8 mouse cellular contexts compared by ENCODE assay signal in the genomic region with DNA sequence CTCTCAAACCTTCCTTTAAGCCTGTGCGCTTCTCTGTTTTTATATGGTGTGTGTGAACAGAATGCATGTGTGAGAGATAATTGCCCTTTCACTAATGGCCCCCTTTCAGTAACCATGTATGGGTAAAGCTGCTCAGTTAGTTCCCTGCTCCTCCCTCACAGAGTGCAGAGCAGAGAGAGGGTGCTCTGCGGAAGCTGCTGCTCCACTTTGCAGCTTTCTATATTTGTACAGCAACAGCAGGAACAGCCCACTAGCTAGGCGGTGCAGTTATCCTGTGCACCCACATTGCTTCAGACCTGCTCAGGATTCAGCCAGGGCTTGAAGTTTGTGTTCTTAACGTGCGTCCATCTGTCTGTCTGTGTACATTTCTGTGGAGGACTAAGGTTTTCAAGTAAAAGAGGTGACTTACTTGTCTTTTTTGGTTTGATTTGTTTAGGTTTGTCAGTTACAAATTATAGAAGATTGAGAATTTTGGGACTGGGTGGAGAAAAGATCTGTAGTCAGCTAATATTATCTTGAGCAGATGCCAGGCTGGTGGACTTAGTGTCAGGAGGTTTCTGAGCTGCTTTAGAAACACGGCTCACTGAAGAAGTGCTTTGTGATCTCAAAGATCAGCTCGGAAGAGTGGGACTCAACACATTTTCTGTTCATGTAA. TPM values are rescaled to one million over a fixed set of nuclear protein-coding genes. Genes with fewer than 3 reads are reported as not detected.
DNase-seq lines count a peak whose midpoint lies in the region; ATAC-seq lines count a peak whose summit lies in the region.

No protein-coding gene starts in this region.

- H3K4me1 ChIP-seq in megakaryocyte, embryonic 14.5 days = peaks cover 66% of the 10 kb centered on the region

- H3K9me3 ChIP-seq in megakaryocyte, embryonic 14.5 days = no peaks in the 10 kb centered on the region

- H3K4me3 ChIP-seq in megakaryocyte, embryonic 14.5 days (replicated peaks) = peak overlapping the region; percentile 64

- no peak for ATAC-seq in megakaryocyte, adult 5-6 weeks (ENCODE audit: poor library complexity, severe bottlenecking)

- peak; percentile 68 for DNase-seq in cerebellum, adult 9-11 months
- peak; percentile 54 to 58 for DNase-seq in heart, adult 18-20 months
- DNase-seq in layer of hippocampus, adult 9-11 months = peak; percentile 92
- DNase-seq in lung, postnatal 10 days = peak; percentile 12
- DNase-seq in yolk sac, embryonic 10.5 days (ENCODE audit: low spot score) = no peak
- DNase-seq in thymus, postnatal 0 days (ENCODE audit: low spot score) = no peak

- peaks cover 8% of the 10 kb centered on the region for H3K36me3 ChIP-seq in megakaryocyte, embryonic 14.5 days (replicated peaks; ENCODE audit: low read length)

- no peaks in the 10 kb centered on the region for H3K27me3 ChIP-seq in megakaryocyte, embryonic 14.5 days (replicated peaks)

RNA-seq across cellular contexts. Expression of gene Celf1, which starts 24.8 kb away (rescaled TPM):
- 8.0 and 10.4 TPM in 2 replicates for polyA plus RNA-seq in megakaryocyte, embryonic 14.5 days (2012; ENCODE audit: insufficient read depth, low replicate concordance)
- 33.7 and 34.7 TPM in 2 replicates for total RNA-seq in megakaryocyte, adult 5-6 weeks (2015)
- 31.3 and 34.1 TPM in 2 replicates for total RNA-seq in megakaryocyte, adult 5-6 weeks (2017)
- 10 to 100 TPM; 70.7 to 74.4 TPM for total RNA-seq in heart, adult 18-20 months (2021)
- 54.9 and 65.4 TPM in 2 replicates for polyA plus RNA-seq in thymus, postnatal 0 days (2015; fragmentation: Nextera tagmentation; extraction: Ambion mirVana)

Comparison
In these comparisons a context has a peak if more than half of its experiments do, and no peak if none do; other contexts are left out.
1. DNase-seq: peak in cerebellum, adult 9-11 months (single experiment), heart, adult 18-20 months (2 of 2), layer of hippocampus, adult 9-11 months (single experiment) and lung, postnatal 10 days (single experiment); none in yolk sac, embryonic 10.5 days (single experiment) and thymus, postnatal 0 days (single experiment).